Mouse (Mus musculus) heart, postnatal 0 days (tissue): Measurements from ENCODE around the gene Thy1. TPM values are rescaled to one million over a fixed set of nuclear protein-coding genes. Genes with fewer than 3 reads are reported as not detected.

ENCODE experiments used
- ATAC-seq: fragments of 200-750 bp; cut with Nextera tagmentation; 2 replicates; pipeline ENCODE4 v1.8.0; 2017; ENCODE audit warnings: low read depth, moderate number of reproducible peaks, moderate library complexity; ENCODE audit not compliant: insufficient read depth
- DNase-seq: peaks from one replicate; pipeline ENCODE4 v3.0.0-alpha.2; 2016; ENCODE audit warnings: low spot score
- H3K27ac ChIP-seq: fragments of 300-500 bp; sonication (generic); 2 replicates; pipeline ENCODE4 v1.5.1; 2014; ENCODE audit warnings: low read depth, mild to moderate bottlenecking
- H3K27me3 ChIP-seq: fragments of 300-500 bp; sonication (generic); 2 replicates; pipeline ENCODE4 v1.6.1; 2014; ENCODE audit warnings: low read length, mixed read lengths; ENCODE audit not compliant: control insufficient read depth, insufficient read depth
- H3K36me3 ChIP-seq: fragments of 300-500 bp; sonication (generic); replicated peaks from 2 replicates; pipeline ENCODE4 v1.6.1; 2014; ENCODE audit warnings: low read length, mixed read lengths; ENCODE audit not compliant: control insufficient read depth, insufficient read depth
- H3K4me1 ChIP-seq: fragments of 300-500 bp; sonication (generic); 2 replicates; pipeline ENCODE4 v1.6.1; 2014; ENCODE audit warnings: antibody characterized with exemption; ENCODE audit not compliant: control insufficient read depth, insufficient read depth
- H3K4me2 ChIP-seq: fragments of 300-500 bp; sonication (generic); 2 replicates; pipeline ENCODE4 v1.6.1; 2014; ENCODE audit warnings: low read depth, mild to moderate bottlenecking, low read length, moderate library complexity
- H3K4me3 ChIP-seq: fragments of 300-500 bp; sonication (generic); 2 replicates; pipeline ENCODE4 v1.5.1; 2014; ENCODE audit warnings: low read depth, low read length
- H3K9ac ChIP-seq: fragments of 300-500 bp; sonication (generic); replicated peaks from 2 replicates; pipeline ENCODE4 v1.6.1; 2014; ENCODE audit warnings: low read depth, low read length, mixed read lengths
- H3K9me3 ChIP-seq: fragments of 300-500 bp; sonication (generic); replicated peaks from 2 replicates; pipeline ENCODE4 v1.6.1; 2016; ENCODE audit warnings: low read length; ENCODE audit not compliant: control insufficient read depth
- CTCF ChIP-seq: IDR thresholded peaks from 2 replicates; pipeline ENCODE4 v1.5.1; 2016; ENCODE audit warnings: antibody characterized with exemption, control low read depth, low read depth
- EP300 ChIP-seq: IDR thresholded peaks from 2 replicates; pipeline ENCODE4 v1.6.1; 2016; ENCODE audit warnings: antibody characterized with exemption, low read depth
- WGBS: fragments of 180-500 bp; shearing (Covaris S2); extraction: QIAGEN DNeasy Blood & Tissue Kit; methylation state at CpG from one replicate; pipeline ENCODE4 v1.1.7; 2014; 5-methylcytosine and 5-hydroxymethylcytosine counted together
- polyA plus RNA-seq: library from polyadenylated mRNA; unstranded; fragments of >200 nt; fragmentation: Nextera tagmentation; extraction: Ambion mirVana; gene quantifications from 2 replicates; pipeline ENCODE4 v1.2.1, GENCODE M21; 2015
- total RNA-seq: library from RNA; depleted of rRNA; stranded (reverse); fragments of >200 nt; gene quantifications from 2 replicates; pipeline ENCODE4 v1.2.3, GENCODE M21; 2014; ENCODE audit warnings: low replicate concordance; rRNA removed

Thy1 gene
- total RNA-seq = 6.3 and 12.5 TPM in 2 replicates
- 3.6 and 4.4 TPM in 2 replicates for polyA plus RNA-seq

DNA sequence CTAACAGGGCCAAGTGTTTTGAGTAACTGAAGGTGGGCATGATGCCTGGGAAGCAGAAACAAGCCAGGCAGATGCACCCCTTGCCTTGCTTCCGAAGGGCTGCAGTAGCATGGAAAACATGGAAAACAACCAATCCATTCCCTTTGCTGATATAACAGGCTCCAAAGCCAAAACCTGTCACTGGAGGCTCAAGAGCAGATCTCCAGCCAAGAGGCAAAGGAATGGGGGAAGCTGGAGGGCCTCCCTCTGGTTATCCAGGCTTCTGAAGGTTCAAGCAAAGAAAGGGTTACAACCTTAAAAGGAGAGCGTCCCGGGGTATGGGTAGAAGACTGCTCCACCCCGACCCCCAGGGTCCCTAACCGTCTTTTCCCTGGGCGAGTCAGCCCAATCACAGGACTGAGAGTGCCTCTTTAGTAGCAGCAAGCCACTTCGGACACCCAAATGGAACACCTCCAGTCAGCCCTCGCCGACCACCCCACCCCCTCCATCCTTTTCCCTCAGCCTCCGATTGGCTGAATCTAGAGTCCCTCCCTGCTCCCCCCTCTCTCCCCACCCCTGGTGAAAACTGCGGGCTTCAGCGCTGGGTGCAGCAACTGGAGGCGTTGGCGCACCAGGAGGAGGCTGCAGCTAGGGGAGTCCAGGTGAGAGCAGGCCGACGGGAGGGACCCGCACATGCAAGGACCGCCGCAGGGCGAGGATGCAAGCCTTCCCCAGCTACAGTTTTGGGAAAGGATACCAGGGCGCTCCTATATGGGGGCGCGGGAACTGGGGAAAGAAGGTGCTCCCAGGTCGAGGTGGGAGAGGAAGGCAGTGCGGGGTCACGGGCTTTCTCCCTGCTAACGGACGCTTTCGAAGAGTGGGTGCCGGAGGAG is at the start of gene Thy1:
Gene Thy1 (plus strand): TSS at position 549 of the 872 bp plus-strand sequence.
- DNase-seq = no peak
- H3K36me3 ChIP-seq = no peaks in the 10 kb centered on the region
- H3K4me3 ChIP-seq = peak within 1 kb of the TSS; percentile 42
- no peak within 1 kb of the TSS for H3K27ac ChIP-seq
- H3K4me2 ChIP-seq = peak within 1 kb of the TSS; percentile 48
- H3K27me3 ChIP-seq = peaks cover 41% of the 10 kb centered on the region
- WGBS = 1% methylated on average over 30 of the region's 30 CpGs
- H3K9ac ChIP-seq = no peak within 1 kb of the TSS
- H3K9me3 ChIP-seq = no peaks in the 10 kb centered on the region
- ATAC-seq = peak; percentile 22
- TF ChIP-seq EP300 = no peak
- no peak for TF ChIP-seq CTCF
- no peaks in the 10 kb centered on the region for H3K4me1 ChIP-seq

- Histone ChIP-seq H3K4me1 (no peaks in the 10 kb centered on the region; the same call in 1 of the 2 replicates), H3K4me2 (no peak overlapping the region), H3K9ac (no peak overlapping the region), H3K4me3 (no peak overlapping the region), H3K36me3 (no peaks in the 10 kb centered on the region), H3K27me3 (no peaks in the 10 kb centered on the region), H3K27ac (no peak overlapping the region), H3K9me3 (no peaks in the 10 kb centered on the region; the same call in 1 of the 2 replicates)
- 67% methylated on average over 2 of the region's 2 CpGs for WGBS
- ATAC-seq (no peak), DNase-seq (no peak)
- TF ChIP-seq EP300 = no peak
- TF ChIP-seq CTCF = no peak
These were observed 45.5 kb upstream of the Thy1 start for GRCm38 (mm10) chr9:43997681-43998080.

- DNase-seq (no peak), ATAC-seq (no peak)
- no peaks in the 10 kb centered on the region for H3K4me1 ChIP-seq
- H3K4me2 ChIP-seq = no peak overlapping the region
- no peak for TF ChIP-seq EP300
- no peak for TF ChIP-seq CTCF
- H3K36me3 ChIP-seq = no peaks in the 10 kb centered on the region
- no peaks in the 10 kb centered on the region for H3K27me3 ChIP-seq
- H3K4me3 ChIP-seq = no peak overlapping the region
- no peaks in the 10 kb centered on the region; the same call in 1 of the 2 replicates for H3K9me3 ChIP-seq
- 68% methylated on average over 4 of the region's 4 CpGs for WGBS
- H3K27ac ChIP-seq = no peak overlapping the region
- no peak overlapping the region for H3K9ac ChIP-seq
These were observed 44.3 kb upstream of the Thy1 start for GRCm38 (mm10) chr9:43998851-43999250.

- Histone ChIP-seq H3K36me3 (no peaks in the 10 kb centered on the region), H3K27me3 (no peaks in the 10 kb centered on the region), H3K9me3 (no peaks in the 10 kb centered on the region; the same call in 1 of the 2 replicates), H3K4me2 (no peak overlapping the region), H3K27ac (no peak overlapping the region), H3K9ac (no peak overlapping the region), H3K4me1 (no peaks in the 10 kb centered on the region), H3K4me3 (no peak overlapping the region)
- no peak for DNase-seq
- TF ChIP-seq CTCF = no peak
- TF ChIP-seq EP300 = no peak
- ATAC-seq = no peak
- WGBS = 67% methylated on average over 3 of the region's 3 CpGs
These were observed 38.8 kb upstream of the Thy1 start for GRCm38 (mm10) chr9:44004362-44004761.

DNA sequence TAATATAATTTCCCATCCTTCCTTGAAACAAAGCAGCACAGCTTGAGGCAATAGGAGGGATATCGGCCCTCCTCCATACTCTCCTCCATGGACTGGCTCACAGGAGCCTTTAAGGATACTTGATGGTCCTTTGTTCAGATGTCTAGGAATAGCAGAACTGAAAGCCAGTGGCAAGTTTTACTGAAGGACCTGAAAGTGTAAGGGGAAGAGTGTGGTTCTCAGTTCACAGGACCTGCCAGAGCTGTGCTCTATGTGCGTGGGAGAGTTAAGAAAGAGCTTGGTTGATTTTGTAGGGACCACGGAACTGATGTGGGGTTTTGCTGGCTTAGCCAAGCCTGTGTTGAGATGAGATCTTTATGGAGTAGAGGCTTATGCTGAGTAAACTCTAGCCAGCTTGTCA is 37.9 kb upstream of the Thy1 start:
- no peak for DNase-seq

More for the DNA sequence above, 37.9 kb upstream of the Thy1 start:
- no peak overlapping the region for H3K27ac ChIP-seq
- H3K9me3 ChIP-seq = no peaks in the 10 kb centered on the region; the same call in 1 of the 2 replicates
- no peaks in the 10 kb centered on the region for H3K27me3 ChIP-seq
- no peak for ATAC-seq
- H3K36me3 ChIP-seq = no peaks in the 10 kb centered on the region
- TF ChIP-seq EP300 (no peak), CTCF (no peak)
- no peak overlapping the region for H3K9ac ChIP-seq
- 87% methylated on average over 3 of the region's 3 CpGs for WGBS
- H3K4me2 ChIP-seq = no peak overlapping the region
- H3K4me1 ChIP-seq = no peaks in the 10 kb centered on the region
- no peak overlapping the region for H3K4me3 ChIP-seq
